Mouse (Mus musculus): Measurements from ENCODE around the gene Gm49361. TPM values are rescaled to one million over a fixed set of nuclear protein-coding genes. Genes with fewer than 3 reads are reported as not detected.

Gm49361 gene
- polyA plus RNA-seq (2012; rRNA removed) = not detected in 2 replicates

DNA sequence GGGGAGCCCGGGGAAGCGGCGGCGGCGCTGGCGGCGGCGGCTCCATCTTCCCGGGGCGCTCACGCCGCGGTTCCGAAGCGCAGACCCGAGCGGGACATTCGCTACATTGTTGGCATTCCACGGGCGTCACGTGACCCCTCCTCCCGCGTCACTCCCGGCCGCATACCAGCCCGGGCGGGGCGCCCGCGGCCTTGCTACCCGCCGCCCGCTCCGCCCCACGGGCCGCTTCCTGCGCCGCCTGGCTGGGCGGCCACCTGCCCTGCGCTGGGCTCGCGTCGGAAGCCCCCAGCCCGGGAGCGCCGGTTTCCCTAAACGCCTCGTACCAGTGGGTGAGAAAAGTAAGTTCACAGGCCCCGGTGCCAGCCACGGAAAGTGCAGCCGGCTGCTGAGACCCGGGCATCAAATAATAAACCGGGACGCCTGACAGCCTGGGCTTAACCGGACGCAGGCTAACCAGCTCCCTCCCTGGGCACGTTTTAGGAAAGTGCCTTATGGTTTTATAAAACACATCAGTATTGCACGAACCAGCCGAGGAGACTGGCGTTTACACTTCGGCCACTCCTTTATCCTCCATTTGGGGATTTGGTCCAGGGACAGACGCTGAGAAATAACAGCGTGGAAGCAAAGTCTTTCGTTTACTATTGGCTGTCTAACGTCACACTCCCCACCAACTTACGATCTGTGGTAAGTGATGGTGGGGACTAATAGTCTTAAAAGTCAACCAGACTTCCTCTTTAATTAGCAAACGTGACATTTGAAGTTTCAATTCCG is at the start of gene Gm49361:
Gene Gm49361 (minus strand): TSS at position 103 of the 771 bp plus-strand sequence.

DNA sequence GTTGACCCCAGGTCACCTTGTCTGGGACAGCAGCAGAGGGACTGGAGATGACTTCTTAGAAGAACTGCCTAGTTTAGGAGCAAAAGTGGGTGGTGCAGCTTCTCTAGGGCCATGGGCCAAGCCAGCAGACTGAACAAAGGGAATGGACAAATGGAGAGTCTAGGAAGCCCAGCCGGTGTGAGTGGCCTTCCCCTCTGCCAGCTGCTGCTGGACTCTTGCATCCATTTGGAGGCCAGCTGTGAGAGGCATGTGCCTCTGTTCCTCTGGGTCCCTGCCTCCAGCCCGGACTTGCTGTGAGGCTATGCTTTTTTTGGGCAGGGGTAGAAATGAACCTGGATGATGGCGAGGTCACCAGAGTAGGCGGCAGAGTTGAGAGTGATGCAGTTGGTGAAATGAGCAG is 12.3 kb upstream of the Gm49361 start, which contains the start of gene Lats2:
Gene Lats2 (minus strand): TSS at position 152 of the 400 bp plus-strand sequence.

DNA sequence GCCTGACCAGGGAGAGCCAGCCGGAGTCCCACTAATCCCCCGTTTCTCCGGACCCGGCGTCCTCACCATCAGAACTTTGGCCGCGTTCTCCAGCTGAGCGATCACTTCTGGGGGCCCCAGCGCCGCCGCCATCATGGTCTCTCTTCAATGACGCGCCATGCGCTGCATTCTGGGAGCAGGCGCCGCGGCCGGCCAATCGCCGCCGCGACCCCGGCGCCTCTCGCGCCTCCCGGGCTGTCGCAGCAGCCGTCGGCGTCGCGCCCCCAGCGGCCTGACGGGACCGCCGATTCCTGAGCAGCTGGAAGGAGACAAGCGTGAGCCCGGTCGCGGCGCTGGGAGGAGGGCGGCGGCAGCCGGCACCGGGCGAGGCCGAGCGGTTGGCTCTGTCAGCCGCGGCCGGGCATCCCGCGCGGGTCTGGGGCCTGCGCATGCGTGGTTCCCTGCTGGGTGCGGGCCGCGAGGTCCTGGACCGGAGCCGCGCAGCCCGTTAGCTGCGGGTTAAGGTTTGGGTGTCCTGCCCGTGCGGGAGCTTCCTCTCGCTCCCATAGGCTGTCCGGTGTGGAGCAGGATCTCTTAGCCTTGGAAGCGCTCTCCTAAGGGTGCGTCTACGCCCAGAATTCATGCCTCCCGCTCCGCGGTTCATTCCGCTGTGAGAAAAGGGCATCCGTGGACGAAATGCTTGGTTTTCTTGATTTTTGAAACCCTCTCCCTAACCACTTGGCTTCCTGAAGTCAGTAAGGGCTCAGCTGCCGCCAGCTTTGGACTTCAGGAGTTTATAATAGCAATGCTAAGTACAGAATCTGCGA is 80.9 kb downstream of the Gm49361 start, which contains the start of gene Xpo4:
Gene Xpo4 (minus strand): TSS at position 609 of the 806 bp plus-strand sequence.

Other genes starting within 250 kb of the Gm49361 start
- 8.9 and 14.4 TPM in 2 replicates for gene Il17d, start 221.3 kb downstream of the Gm49361 start, polyA plus RNA-seq (2012; rRNA removed)
- 2.9 and 3.7 TPM in 2 replicates for gene Eef1akmt1, start 174.5 kb downstream of the Gm49361 start, polyA plus RNA-seq (2012; rRNA removed)
- 0.26 and 0.74 TPM in 2 replicates for gene Xpo4, start 80.7 kb downstream of the Gm49361 start, polyA plus RNA-seq (2012; rRNA removed)
- 9.5 and 19.2 TPM in 2 replicates for gene Lats2, start 12.3 kb upstream of the Gm49361 start, polyA plus RNA-seq (2012; rRNA removed)
- gene Sap18, start 52.1 kb upstream of the Gm49361 start, polyA plus RNA-seq (2012; rRNA removed) = 6.9 and 20.0 TPM in 2 replicates
- 0.30 and 0.31 TPM in 2 replicates for gene Ska3, start 80.1 kb upstream of the Gm49361 start, polyA plus RNA-seq (2012; rRNA removed)
- 41.3 and 49.2 TPM in 2 replicates for gene Mrpl57, start 80.1 kb upstream of the Gm49361 start, polyA plus RNA-seq (2012; rRNA removed)
- 0.99 and 1.7 TPM in 2 replicates for gene Zdhhc20, start 144.2 kb upstream of the Gm49361 start, polyA plus RNA-seq (2012; rRNA removed)

Measured in stomach, adult 2 months (tissue).